ENCODE assay signal across 1 mouse cellular context in genomic region chr7:3284604-3285003, GRCm38 (mm10).
TF ChIP-seq lines count a peak whose summit lies in the region.

No protein-coding gene starts in this region.

TF ChIP-seq in CH12.LX, 34 proteins besides CTCF, POLR2A, EP300 and RAD21:
- TF ChIP-seq HCFC1 (IDR thresholded peaks at IDR 0.05; ENCODE audit: low read depth, low read length) (no peak), KAT2A (IDR thresholded peaks at IDR 0.05; ENCODE audit: insufficient replicate concordance, low read length) (no peak), RCOR1 (conservative IDR thresholded peaks at IDR 0.05; ENCODE audit: low read depth, low read length) (no peak), SMC3 (IDR thresholded peaks at IDR 0.05; ENCODE audit: low read depth, low read length) (no peak), TCF12 (IDR thresholded peaks at IDR 0.05; ENCODE audit: low read depth, low read length) (no peak), MAX (IDR thresholded peaks at IDR 0.05; ENCODE audit: low read length) (no peak), E2F4 (IDR thresholded peaks at IDR 0.05; ENCODE audit: insufficient replicate concordance, low read depth, low read length) (no peak), ELF1 (IDR thresholded peaks at IDR 0.05; ENCODE audit: low read depth, low read length) (peak; percentile 60; the same call in 1 of the 2 replicates)
TF ChIP-seq in CH12.LX: peak in this region for 1.
